Mouse (Mus musculus) liver, embryonic 14.5 days (tissue): ENCODE results near the gene Olfr630.

Experiments
- CTCF ChIP-seq: IDR thresholded peaks from 2 replicates; pipeline ENCODE4 v1.5.1; 2016; ENCODE audit warnings: antibody characterized with exemption, low read depth, control low read depth
- EP300 ChIP-seq: IDR thresholded peaks from 2 replicates; pipeline ENCODE4 v1.6.1; 2016; ENCODE audit warnings: antibody characterized with exemption, low read depth

GRCm38 (mm10) chr7:103744843-103745242 is 12.3 kb downstream of the Olfr630 start, which contains the start of gene Olfr629:
- TF ChIP-seq CTCF (no peak), EP300 (no peak)
